Mouse (Mus musculus) activated CD4-positive, CD25-positive, alpha-beta regulatory T cell, adult 4 months (primary cell): ENCODE measurements around the gene Col17a1. TPM values are rescaled to one million over a fixed set of nuclear protein-coding genes. Genes with fewer than 3 reads are reported as not detected.

Experiments
- ATAC-seq: one replicate; pipeline ENCODE4 v1.8.0; 2017
- polyA plus RNA-seq, 2 experiments: library from polyadenylated mRNA; unstranded; fragments of 100-300 nt; shearing (Covaris generic); gene quantifications; one replicate each; pipeline ENCODE4 v1.2.1; 2017

The Col17a1 gene
- polyA plus RNA-seq, result not detected

GRCm38 (mm10) chr19:47691994-47692393 is at the start of gene Col17a1:
Gene Col17a1, minus strand, starts transcription at chr19:47692094.
- ATAC-seq, result no peak

GRCm38 (mm10) chr19:47731931-47732330 is 40.0 kb upstream of the Col17a1 start:
- ATAC-seq, result no peak

GRCm38 (mm10) chr19:47731071-47731881 is 39.4 kb upstream of the Col17a1 start, which contains the start of gene Sfr1:
Gene Sfr1, plus strand, starts transcription at chr19:47731682.
- peak; percentile 75 for ATAC-seq

- ATAC-seq, result peak; percentile 72
These were observed 38.8 kb upstream of the Col17a1 start for GRCm38 (mm10) chr19:47730691-47731070.

- no peak for ATAC-seq
These were observed 33.8 kb upstream of the Col17a1 start for GRCm38 (mm10) chr19:47725643-47726140.

GRCm38 (mm10) chr19:47724903-47725302 is 33.0 kb upstream of the Col17a1 start:
- no peak for ATAC-seq

GRCm38 (mm10) chr19:47722471-47722870 is 30.6 kb upstream of the Col17a1 start:
- no peak for ATAC-seq

GRCm38 (mm10) chr19:47719147-47719546 is 27.3 kb upstream of the Col17a1 start:
- ATAC-seq, result no peak

- no peak for ATAC-seq
These were observed 24.2 kb upstream of the Col17a1 start for GRCm38 (mm10) chr19:47716144-47716543.

- ATAC-seq, result no peak
These were observed 21.6 kb upstream of the Col17a1 start for GRCm38 (mm10) chr19:47713457-47713856.

GRCm38 (mm10) chr19:47710376-47710775 is 18.5 kb upstream of the Col17a1 start:
- ATAC-seq, result no peak

- ATAC-seq, result no peak
These were observed 13.9 kb upstream of the Col17a1 start for GRCm38 (mm10) chr19:47705772-47706309.

- ATAC-seq, result no peak
These were observed 13.3 kb upstream of the Col17a1 start for GRCm38 (mm10) chr19:47705080-47705771.

- ATAC-seq, result no peak
These were observed 8.6 kb upstream of the Col17a1 start for GRCm38 (mm10) chr19:47700509-47700908.

GRCm38 (mm10) chr19:47699743-47700142 is 7.8 kb upstream of the Col17a1 start:
- no peak for ATAC-seq

- ATAC-seq, result no peak
These were observed 6.4 kb upstream of the Col17a1 start for GRCm38 (mm10) chr19:47698266-47698665.

- no peak for ATAC-seq
These were observed 5.2 kb upstream of the Col17a1 start for GRCm38 (mm10) chr19:47697067-47697466.

- ATAC-seq, result no peak
These were observed 4.5 kb upstream of the Col17a1 start for GRCm38 (mm10) chr19:47696411-47696810.

- ATAC-seq, result no peak
These were observed 3.8 kb upstream of the Col17a1 start for GRCm38 (mm10) chr19:47695725-47696124.

- ATAC-seq, result no peak
These were observed 2.3 kb downstream of the Col17a1 start for GRCm38 (mm10) chr19:47689592-47689991.

- ATAC-seq, result no peak
These were observed 13.2 kb downstream of the Col17a1 start for GRCm38 (mm10) chr19:47678675-47679074.

GRCm38 (mm10) chr19:47674419-47674818 is 17.5 kb downstream of the Col17a1 start:
- ATAC-seq, result no peak

- no peak for ATAC-seq
These were observed 23.5 kb downstream of the Col17a1 start for GRCm38 (mm10) chr19:47668399-47668798.
